Mouse (Mus musculus) neural tube, embryonic 10.5 days (tissue): ENCODE data around the gene Degs1.
"Not testable (repeated sequence)": the region's sequence is repeated elsewhere in the genome, so short reads cannot be mapped to it uniquely, and the experiment has no call there.

Experiments used
- DNase-seq: peaks from one replicate; pipeline ENCODE4 v3.0.0-alpha.2; 2017; ENCODE audit warnings: low spot score; ENCODE audit errors: extremely low spot score

The Degs1 gene

DNA sequence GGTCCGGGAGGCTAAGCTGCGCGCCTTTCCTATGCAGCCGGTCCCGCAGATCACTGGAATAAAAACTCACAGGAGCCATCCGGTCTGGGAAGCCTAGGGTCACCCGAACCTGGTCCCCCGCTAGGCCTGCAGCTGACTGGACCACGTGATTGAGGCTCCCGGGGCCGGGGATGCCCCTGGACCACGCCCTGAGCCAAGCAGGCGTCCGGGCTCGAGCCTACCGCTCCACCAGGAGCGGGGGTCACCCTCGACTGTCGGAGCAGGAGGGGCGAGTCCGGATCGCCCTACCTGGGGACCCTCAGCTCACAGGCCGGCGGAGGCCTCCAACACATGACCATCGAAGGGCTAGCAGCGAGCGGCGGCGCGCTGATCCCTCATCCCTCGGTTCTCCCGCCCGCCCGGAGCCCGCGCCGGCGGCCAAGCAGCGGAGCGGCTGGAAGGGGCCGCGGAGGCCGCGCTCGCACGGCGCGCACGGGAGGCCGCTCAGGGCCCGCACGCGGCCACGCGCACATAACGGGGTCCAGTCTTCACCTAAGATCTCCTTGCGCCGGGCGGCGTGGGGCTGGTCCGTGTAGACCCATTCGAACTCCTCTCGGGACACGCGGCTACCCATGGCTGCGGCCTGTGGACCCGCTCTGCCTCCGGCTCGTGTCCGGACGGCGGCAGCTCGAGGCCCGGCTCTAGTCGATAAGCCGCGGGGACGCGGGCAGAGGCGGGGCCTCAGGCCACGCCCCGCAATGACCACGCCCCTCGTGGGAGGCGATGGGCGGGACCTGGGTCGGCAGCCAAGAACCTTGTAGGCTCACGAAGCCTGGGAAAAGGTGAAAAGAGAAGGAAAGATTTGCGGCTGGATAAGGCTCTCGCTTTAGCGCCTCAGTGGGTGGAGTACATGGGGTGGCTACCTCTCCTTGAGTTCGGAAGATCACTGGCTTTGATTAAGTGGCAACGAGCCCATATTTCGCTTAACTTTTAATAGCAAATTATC is at the start of gene Degs1:
Degs1 (minus strand) TSS at position 714 of the 985 bp plus-strand sequence.
- peak; percentile 96 for DNase-seq

DNA sequence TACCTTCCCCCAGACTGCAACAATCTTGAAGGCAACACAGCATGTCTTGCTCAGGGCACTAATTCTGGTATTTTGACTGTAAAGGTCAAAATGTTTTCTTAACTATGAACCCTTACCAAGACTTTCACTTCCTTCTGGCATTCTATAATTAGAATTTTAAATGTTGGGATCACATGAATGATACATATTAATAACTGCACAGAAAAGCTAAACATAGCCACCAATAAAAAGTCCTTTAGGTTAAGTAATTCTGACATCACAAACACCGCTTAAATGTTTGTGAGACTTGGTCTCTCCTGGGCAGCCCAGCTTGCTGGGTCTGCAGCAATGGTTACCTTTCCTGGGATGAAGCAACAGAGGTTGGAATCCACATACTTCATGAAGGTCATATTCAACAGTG is 43.3 kb upstream of the Degs1 start:
- no peak for DNase-seq

DNA sequence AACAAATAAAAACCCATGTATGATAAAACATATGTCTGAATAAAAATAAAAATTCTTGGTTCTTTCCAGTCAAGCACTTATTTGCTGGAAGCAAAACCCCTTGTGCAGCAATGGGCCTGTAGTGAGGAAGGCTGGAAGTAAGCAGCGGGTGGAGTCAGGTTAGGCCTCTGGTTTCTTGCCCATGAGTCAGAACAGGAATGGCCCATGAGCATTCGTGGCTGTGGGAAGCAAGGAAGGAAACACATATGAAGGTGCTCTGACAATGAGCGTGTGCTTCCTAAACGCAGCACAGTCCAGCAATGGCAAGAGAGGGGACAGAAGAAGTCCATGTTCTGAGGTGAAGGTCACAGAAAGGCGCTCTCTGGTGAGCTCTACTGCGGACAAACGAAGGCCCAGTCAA is 41.9 kb upstream of the Degs1 start:
- no peak for DNase-seq

DNA sequence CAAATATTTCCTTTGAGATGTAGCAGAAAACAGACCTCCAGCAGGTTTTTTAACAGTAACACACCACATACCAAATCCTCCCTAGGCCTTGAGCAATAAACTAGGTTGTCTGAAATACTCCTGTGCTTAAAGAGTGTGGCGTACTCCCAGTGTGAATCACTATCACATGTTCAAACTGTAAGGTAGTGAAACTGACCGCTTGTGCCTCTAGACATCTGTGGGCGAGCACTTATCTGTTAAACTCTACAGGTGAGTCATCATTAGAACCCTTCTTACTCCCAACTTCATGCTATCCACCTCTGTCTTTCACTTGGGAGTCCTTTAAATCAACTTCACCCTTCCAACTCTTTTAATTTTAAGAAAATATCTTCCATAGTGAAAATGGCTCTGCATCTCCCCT is 40.5 kb upstream of the Degs1 start:
- no peak for DNase-seq

DNA sequence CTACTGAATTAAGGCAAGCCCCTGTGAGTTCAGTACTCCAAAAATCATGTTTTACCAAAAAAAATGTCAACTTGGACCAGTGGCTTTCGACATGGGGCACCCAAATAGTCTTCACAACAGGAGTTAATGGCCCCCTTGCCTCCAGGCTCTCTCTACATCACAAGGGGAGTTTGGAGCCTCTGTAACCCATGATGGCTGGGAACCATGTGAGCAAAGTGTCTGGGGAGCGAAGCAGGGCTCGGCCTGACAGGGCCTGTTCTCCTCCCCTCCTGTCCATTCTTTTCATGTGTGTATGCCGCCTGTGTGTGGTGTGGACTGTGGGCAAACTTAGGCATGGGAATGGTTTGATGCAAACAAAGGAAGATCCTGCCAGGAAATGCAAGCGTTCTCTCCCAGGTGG is 31.6 kb upstream of the Degs1 start:
- no peak for DNase-seq

DNA sequence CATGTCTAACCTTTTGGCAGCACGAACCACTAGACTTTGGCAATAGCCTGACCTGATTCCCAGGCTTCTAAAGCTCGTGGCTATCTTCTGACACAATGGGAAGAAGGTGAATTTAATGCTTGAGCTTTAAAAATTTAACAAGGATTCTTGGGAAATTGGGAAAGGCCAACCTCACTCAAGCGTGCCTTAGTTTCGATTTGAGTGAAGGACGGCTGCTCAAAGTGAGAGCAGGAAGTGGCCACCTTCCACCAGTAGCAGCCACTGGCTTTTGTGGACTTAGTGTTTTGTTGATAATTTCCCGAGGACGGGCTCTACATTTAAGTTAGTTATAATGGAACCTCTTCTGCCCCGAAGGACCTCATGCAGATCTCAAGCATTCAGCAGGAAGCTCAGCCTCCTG is 30.6 kb upstream of the Degs1 start:
- DNase-seq = no peak

DNA sequence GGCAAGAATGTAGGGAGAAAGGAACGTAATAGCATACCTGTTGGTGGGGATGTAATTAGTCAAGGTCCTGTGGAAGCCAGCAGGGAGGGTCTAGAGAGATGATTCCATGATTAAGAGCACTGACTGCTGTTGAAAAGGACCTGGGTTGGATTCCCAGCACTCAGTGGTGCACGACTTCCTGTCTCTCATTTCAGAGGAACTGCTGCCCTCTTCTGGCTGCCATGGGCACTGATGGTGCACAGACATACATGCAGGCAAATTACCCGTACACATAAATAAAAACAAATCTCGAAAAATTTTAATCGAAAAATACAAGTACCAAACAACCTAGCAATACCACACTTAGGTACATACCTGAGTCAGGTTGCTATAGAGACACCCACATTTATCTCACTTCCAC is 28.8 kb upstream of the Degs1 start:
- no peak for DNase-seq

DNA sequence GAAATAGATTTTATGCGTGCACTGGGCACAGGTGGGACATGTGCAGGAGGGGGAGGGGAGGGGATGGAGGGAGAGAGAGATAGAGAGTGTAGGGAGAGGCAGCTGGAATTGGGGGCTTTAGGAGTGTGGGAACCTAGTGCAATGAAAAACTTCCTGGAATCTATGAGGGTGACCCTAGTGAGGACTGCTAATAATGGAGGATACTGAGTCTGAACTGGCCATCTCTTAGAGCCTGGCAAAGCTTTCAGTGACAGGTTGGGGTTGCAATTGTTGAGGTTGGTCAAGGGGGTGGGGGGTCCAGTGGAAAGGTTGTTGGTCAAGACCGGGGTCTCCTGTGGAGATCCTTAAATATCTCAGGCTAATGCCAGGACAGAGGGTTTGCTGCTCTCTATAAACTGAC is 27.7 kb upstream of the Degs1 start:
- no peak for DNase-seq

DNA sequence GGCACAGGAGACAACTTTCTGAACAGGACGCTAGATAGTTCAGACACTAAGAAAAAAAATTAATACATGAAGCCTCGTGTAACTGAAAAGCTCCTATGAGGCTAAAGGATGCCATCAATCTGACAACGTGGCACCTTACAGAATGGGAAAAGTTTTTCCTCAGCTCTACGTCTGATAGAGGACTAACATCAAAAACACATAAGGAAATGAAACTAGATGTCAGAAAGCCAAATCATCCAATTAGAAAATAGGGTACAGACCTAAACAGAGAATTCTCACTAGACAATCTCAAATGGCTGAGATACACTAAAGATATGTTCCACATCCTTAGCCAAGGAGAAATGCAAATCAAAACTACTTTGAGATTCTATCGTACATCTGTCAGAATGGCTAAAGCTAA is 26.8 kb upstream of the Degs1 start:
- no peak for DNase-seq

DNA sequence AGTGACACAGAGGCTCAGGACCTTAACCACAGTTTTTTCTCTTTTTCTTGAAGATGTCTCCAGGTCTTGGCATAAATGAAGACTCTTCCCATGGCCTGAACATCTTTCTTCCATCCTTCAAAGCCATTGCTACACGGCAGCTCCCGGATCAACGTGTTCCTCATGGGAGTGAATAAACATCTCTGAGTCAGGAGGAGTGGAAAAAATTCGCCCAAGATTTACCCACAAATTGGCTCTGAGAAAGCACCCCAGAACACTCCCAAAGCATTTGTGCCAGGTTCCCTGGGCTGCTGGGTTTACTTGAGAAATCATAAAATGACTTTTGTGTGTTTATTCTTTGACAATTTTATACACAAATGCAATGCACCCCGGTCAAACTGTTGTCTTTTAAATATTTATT is 20.3 kb upstream of the Degs1 start:
- no peak for DNase-seq

DNA sequence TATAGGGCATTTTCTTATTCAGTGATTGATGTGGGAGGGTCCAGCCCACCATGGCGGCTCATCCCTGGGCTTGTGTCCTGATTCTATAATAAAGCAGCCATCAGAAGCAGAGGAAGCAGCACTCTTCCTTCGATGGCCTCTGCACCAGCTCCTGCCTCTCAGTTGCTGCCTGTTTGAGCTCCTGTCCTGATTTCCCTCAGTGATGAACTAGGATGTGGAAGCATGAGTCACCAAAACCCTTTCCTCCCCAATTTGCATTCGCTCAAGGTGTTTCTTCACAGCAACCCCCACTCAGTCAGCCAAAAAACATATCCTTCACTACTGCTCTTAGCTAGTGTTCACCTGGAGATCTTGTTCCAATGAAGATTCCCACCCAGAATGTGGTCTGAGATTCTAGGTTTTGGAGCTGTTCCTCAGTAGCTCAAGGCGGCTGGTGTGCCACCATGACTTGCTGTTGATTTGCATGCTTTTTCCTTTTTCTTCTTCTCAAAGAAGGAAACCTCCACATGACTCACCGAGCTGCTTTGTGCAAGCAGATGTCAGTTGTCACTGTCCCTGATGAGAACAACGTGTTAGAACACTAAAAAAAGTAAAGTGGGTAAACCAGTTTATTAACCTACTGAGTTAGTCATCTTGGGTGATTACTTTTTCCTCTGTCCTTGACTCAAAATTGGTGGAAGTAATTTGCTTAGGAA is 19.7 kb upstream of the Degs1 start:
- DNase-seq = no peak

DNA sequence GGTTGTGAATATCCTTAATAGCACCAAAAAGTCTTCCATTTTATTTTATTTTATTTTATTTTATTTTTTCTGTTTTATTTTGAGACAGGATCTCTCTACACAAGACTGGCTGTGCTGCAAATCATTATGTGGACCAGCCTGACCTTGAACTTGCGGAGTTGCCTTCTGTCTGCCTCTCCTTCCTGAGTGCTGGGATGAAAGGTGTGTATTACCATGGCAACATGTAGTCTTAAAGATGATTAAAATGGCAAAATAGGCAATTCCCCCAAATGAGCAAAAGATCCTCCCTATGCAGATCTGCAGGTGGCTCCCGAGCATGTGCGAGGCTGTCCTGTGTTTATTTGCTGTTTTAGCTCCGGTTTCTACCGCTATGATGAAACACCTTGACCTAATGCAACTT is 15.2 kb upstream of the Degs1 start:
- no peak for DNase-seq

DNA sequence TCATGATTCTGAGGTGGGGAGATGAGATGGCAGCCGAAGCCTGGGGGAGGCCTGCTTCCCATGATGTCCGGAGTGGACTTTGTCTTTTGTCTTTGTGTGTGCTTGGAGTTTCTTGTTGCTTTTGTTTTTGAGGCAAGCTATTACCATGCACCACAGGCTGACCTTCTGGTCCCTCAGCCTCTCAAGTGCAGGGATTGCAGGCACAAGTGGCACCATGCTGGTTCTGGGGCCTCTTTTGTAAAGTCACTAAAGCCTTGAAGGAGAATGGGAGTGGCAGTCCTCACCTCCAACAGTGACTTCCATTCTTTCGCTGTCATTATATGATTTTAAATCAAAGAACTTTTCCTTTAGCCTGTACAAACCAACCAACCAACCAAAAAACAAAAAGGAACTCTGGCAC is 14.6 kb upstream of the Degs1 start:
- no peak for DNase-seq

DNA sequence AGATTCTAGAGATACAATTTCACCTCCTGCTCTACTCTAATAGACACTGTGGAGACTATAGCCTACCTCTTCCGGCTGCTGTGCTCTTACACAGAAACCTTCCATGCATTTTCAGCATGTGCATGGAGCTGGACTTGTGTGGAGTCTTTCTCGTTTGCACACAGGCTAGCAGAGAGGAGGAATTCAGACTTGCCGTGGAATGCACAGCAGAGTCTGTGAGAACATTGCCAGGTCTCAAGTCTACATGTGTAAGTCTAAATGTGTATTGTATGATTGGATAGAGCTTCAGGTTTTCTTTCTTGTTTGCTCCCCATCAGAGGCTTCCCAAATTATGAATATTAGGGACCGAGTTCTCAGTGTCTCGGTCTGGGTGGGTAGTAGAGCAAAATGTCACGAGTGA is 14.2 kb upstream of the Degs1 start:
- DNase-seq = no peak

DNA sequence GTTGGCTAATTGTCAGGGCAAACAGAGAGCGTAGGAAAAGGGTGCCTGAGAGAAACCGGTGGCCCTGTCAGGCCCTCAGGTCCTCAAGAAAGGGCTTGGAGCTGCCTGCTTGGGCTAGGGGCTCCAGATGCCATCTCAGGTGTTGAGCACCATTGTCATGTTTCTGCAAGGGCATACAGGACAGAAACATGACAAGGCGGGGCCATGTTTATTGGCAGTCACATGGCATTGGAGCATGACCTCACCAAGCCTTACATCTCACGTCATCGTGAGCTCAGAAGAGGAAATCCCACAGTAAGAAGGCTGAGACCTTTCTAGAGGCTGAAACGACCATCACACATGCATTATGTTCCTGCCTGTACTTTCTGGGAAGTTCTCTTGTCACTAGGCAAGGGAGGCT is 13.5 kb upstream of the Degs1 start:
- DNase-seq = no peak

DNA sequence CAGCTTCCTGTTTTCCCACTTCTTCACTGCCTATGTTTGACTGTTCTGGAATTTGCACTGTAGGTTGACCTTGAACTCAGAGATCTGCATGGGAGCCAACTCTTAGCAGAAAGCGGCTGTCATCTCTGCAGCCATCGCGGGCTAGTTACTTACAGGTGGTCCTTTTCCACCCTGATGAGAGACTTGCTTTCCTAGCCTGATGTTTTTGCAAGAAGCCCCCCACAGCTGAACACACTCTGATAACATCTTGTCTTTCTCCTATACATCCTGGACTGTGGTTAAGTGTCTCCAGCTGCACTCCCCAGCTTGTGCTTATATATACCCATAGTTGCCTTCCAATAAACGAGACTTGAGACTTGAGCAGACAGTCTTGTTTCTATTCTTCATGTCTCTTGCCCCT is 9.7 kb upstream of the Degs1 start:
- no peak for DNase-seq

DNA sequence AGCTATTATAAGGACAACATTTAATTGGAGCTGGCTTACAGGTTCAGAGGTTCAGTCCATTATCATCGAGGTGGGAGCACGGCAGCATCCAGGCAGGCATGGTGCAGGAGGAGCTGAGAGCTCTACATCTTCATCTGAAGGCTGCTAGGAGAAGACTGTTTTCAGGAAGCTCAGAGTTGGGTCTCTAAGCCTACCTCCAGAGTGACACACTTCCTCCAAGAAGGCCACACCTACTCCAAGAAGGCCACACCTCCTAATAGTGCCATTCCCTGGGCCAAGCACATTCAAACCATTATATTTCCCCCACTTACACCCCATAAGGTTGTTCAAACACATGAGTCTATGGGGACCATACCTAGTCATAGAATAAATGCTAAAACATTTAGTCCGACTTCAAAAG is 8.1 kb upstream of the Degs1 start:
- DNase-seq = not testable (repeated sequence)

DNA sequence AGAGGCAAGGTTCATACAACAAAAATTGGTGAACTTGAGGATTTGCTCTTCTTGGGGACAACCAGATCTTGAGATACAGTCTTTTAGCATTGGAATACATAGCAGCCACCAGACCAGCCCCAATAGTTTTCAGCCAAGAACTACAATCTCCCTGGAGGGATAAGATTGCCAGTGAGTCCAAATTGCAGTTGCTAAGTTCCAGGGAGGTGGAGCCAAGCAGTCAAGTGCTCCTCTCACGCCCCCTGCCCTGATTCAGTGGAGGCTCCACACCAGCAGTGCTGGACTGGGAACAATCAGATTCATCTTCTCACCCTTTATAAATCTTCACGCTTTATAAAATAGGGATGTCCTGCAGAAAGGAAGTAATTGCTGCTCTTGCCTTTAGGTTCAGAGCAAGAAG is 7.2 kb upstream of the Degs1 start:
- DNase-seq = no peak

DNA sequence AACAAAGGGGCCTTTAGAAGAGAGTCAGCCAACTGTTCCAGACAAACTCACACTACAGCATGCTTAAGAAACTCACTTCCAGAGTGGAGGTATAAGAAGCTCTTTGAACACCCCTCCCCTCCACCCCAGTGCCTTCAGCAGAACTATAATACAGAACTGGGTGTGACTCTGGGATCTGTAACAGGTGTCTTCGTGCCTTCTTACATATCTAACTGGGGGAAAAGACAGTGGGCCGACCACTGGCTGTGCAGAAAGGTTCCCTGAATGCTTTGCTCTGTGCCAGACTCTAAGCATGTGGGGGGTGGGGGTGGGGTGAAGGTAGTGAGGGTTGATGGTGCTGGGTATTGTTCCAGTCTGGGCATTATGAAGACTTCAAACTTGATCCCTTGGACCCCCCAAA is 6.0 kb upstream of the Degs1 start:
- no peak for DNase-seq

DNA sequence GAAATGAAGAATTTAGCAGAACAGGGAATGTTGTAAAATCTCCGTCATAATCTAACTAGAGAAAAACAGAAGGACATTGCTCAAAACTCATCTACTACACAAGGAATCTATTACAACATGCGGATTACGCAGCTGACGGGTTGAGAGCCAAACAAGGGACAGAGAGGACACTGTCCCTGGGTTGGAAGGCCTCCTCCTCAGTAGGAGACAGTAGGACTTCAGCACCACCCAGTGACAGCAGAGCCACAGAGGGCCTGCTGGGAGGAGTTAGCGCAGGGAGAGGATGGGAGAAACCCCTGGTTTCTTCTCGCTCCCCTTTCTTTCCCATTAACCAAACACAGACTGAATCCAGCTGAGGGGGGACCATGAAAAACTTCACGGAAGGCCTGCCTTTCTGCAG is 5.2 kb upstream of the Degs1 start:
- no peak for DNase-seq

DNA sequence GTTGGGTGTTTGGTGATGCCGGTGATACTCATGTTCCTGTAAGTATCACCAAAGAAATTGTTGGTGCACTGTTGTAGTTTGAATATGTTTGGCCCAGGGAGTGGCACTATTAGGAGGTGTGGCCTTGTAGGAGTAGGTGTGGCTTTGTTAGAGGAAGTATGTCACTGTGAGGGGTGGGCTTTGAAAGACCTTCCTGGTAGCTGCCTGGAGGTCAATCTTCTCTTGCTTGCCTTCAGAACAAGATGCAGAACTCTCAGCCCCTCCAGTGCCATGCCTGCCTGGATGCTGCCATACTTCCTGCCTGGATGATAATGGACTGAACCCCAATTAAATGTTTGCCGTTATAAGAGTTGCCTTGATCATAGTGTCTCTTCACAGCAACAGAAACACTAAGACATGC is 2.2 kb upstream of the Degs1 start:
- no peak for DNase-seq

DNA sequence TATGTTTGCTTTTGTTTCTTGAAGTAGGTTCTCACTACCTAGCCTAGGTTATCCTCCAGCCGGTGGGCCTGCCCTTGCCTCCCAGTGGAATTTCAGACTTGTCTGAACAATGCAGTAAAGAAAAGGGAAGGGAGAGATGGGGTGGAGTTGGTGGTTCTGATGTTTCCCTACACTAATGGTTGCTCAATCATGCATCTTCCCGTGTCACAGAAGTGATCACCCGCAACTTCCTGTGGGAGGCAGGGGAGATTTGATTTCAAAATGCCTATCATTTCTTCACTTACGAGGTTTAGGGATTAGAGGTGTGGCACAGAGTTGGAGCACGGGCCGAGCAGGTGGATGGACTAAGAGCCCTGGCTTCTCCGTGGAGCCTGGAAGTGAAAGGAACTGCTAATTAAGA is 627 bp upstream of the Degs1 start:
- DNase-seq = no peak

DNA sequence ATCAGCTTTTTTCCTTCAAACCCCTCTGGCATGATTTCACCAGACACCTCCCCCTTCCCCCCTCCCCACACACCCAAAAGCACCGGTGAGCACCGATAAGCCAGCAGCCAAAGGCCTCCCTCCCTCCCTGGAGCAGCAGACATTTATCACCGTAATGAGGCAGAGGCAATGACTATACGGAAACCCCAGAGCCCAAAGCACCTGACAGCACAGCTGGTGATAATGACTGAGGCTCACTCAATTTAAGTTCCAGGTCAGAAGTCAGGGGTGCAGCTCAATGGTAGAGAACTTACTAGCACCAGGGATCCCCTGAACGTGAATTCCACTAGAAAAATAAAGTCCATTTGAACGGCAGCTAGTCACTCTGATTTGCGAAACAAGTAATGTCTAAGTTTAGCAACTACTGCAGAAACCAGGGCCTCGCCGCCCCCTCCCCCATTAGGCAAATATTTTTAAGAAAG is 1.3 kb downstream of the Degs1 start:
- DNase-seq = peak; percentile 54
